Mouse (Mus musculus) Patski (cell line): Measurements from ENCODE around the gene Pgd. TPM values are rescaled to one million over a fixed set of nuclear protein-coding genes. Genes with fewer than 3 reads are reported as not detected.
"Not testable (repeated sequence)": the region's sequence is repeated elsewhere in the genome, so short reads cannot be mapped to it uniquely, and the experiment has no call there.

ENCODE experiments used
- ATAC-seq: fragments of 100-300 bp; one replicate; pipeline ENCODE4 v1.8.0; 2021
- CTCF ChIA-PET: fragments of 350-600 bp; sonication (Branson Sonifier 250); formaldehyde crosslinking; loops from one replicate; lab custom pipeline; 2022; ENCODE audit warnings: inconsistent platforms; lab: Charles Lee
- POLR2A ChIA-PET: fragments of 350-600 bp; sonication (Branson Sonifier 250); formaldehyde crosslinking; loops from one replicate; lab custom pipeline; 2022; ENCODE audit warnings: antibody characterized with exemption, inconsistent platforms; lab: Charles Lee
- DNase-seq: peaks from one replicate; pipeline ENCODE4 v3.0.0-alpha.2; 2011; ENCODE audit warnings: low read depth, low spot score
- H3K27me3 ChIP-seq: fragments of 371-371 bp; one replicate; pipeline ENCODE4 v1.5.1; 2021
- CTCF ChIP-seq: fragments of 100-300 bp; IDR thresholded peaks from one replicate; pipeline ENCODE4 v1.5.1; 2021
- in situ Hi-C: fragments of 300-500 bp; cut with MboI; formaldehyde crosslinking; loops from 3 replicates; pipeline ENCODE4 v1.11.1; 2018; ENCODE audit warnings: low pct_unique_long_range_greater_than_20kb, mixed read lengths
- polyA plus RNA-seq: library from polyadenylated mRNA; unstranded; gene quantifications from one replicate; pipeline ENCODE4 v1.2.3, GENCODE M21; 2021

The Pgd gene
- polyA plus RNA-seq = 110 TPM

DNA sequence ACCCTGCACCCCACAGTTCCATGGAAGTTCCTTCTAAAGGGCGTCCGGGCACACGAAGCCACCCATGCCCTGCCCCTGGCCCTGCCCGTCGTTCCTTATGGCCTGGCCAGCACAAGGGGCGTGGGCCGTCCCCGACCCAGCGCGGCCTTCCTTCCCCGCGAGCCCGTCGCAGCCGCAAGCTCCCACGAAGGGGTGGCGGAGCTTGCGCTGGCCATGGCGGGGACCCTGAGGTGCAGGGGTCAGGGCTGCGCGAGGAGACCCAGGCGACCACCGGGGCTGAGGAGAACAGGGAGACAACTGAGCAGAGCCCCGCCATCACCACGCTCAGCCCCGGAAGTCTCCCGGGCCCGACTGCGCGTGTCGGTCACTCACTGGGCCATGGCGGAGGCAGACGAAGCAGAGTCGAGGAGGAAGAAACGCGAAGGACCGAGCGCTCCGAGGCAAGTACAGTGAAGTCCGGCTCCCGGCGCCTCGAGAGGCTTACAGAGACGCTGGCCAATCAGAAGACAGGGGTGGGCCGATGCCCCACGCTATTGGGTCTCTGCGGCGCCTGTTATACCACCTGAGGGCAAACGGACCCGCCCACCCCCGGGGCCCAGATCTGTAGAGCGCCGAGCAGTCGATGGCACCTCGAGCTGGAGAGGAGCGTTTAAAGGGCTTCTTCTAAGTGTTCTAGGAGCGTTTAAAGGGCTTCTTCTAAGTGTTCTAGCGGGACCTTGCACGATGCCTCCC lies at the start of gene Pgd:
Gene Pgd (minus strand): TSS at position 557 of the 732 bp plus-strand sequence.
- in situ Hi-C loops = no loop called here
- ATAC-seq (peak; percentile 95), DNase-seq (peak; percentile 59)
- H3K27me3 ChIP-seq = no peaks in the 10 kb centered on the region
- POLR2A ChIA-PET = no interaction called here
- TF ChIP-seq CTCF = no peak
- CTCF ChIA-PET = no interaction called here

DNA sequence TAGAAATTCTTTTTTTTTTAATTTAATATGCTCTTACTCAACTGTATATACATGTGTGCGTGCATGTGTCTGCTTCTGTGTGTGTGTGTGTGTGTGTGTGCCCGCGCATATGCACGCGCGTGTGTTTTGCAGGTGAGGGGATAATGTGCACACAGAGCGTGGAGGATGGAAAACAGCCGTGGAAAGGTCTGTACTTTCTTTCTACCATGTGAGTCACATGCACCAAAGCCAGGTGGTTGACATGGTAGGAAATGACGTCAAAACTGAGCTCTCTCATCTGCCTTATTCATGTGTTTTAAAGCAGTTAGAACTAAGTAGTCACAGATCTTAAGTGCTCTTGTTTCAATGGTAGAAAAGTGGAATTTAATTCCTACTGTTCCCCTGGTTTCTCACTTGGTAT lies 49.4 kb upstream of the Pgd start:
- no peak for DNase-seq
- POLR2A ChIA-PET = no interaction called here
- no peak for ATAC-seq
- no peaks in the 10 kb centered on the region for H3K27me3 ChIP-seq
- TF ChIP-seq CTCF = no peak
- in situ Hi-C loops = no loop called here
- CTCF ChIA-PET = interaction anchor here (1.9 kb wide), 1 partner anchor 10 kb away, joined by 5 read pairs; no protein-coding TSS in a partner anchor

DNA sequence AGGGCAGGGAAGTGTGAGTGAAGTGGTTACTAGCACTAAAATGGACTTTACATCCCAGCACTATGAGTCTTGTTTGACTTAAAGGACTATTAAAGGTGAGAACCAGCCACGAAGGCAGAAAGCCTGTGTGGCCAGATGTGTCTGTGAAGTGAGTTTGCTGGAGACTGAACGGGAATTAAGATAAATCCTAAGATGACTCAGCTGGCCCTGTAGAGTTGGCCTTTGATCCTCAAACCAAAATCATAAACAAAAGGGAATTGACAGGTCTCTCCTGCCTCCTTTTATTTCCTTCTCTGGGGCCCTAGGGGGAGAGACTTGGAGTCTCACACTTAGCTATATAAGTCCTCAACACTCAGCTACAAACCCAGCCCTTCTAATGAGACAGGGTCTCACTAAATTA lies 48.8 kb upstream of the Pgd start:
- no peaks in the 10 kb centered on the region for H3K27me3 ChIP-seq
- DNase-seq = no peak
- no peak for TF ChIP-seq CTCF
- ATAC-seq = no peak
- in situ Hi-C loops = no loop called here
- POLR2A ChIA-PET = no interaction called here
- CTCF ChIA-PET = interaction anchor here (1.2 to 1.9 kb wide), 2 partner anchors 10 to 93 kb away, joined by 4 to 5 read pairs; no protein-coding TSS in a partner anchor

DNA sequence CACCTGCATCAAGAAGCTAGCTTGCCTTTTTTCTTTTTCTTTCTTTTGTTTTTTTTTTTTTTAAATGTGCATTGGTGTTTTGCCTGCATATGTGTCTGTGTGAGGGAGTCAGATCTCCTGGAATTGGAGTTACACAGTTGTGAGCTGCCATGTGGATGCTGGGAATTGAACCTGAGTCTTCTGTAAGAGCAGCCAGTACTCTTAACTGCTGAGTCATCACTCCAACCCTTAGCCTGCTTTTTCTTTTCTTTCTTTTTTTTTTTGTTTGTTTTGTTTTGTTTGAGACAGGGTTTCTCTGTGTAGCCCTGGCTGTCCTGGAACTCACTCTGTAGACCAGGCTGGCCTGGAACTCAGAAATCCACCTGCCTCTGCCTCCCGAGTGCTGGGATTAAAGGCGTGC lies 47.9 kb upstream of the Pgd start:
- CTCF ChIA-PET = interaction anchor here (1.2 to 1.9 kb wide), 2 partner anchors 9 to 94 kb away, joined by 4 to 5 read pairs; no protein-coding TSS in a partner anchor
- DNase-seq, ATAC-seq, POLR2A ChIA-PET, in situ Hi-C loops, H3K27me3 ChIP-seq: not testable (repeated sequence)

DNA sequence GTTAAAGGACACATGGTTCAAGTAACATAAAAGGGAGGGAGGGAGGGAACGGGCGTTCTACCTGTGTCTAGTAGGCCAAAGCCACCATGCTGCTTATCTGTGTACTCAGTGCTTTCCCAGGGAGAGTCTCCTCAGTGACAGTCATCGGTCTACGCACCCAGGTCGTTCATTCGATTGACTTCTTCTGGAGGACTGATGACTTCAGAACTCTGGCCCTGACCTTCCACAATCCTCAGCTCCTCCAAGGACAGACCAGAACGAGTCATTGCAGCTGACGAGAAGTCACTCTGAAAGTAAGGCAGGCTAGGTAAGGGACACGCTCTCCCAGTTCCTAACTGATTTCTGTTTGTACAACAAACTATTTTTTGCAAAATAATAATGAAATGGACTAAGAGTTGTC lies 46.9 kb upstream of the Pgd start:
- ChIA-PET POLR2A (no interaction called here), CTCF (no interaction called here)
- in situ Hi-C loops = no loop called here
- ATAC-seq (no peak), DNase-seq (no peak)
- no peaks in the 10 kb centered on the region for H3K27me3 ChIP-seq
- no peak for TF ChIP-seq CTCF

DNA sequence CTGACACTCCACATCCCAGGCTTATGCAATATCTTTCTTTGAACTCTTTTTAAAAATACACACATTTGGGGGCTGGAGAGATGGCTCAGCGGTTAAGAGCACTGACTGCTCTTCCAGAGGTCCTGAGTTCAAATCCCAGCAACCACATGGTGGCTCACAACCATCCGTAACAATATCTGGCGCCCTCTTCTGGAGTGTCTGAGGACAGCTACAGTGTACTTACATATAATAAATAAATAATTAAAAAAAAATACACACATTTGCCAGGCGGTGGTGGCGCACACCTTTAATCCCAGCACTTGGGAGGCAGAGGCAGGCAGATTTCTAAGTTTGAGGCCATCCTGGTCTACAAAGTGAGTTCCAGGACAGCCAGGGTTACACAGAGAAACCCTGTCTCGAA lies 44.9 kb upstream of the Pgd start:
- H3K27me3 ChIP-seq, ATAC-seq, DNase-seq, in situ Hi-C loops, POLR2A ChIA-PET: not testable (repeated sequence)
- CTCF ChIA-PET = interaction anchor here (1.0 kb wide), 1 partner anchor 12 kb away, joined by 3 read pairs; no protein-coding TSS in a partner anchor

DNA sequence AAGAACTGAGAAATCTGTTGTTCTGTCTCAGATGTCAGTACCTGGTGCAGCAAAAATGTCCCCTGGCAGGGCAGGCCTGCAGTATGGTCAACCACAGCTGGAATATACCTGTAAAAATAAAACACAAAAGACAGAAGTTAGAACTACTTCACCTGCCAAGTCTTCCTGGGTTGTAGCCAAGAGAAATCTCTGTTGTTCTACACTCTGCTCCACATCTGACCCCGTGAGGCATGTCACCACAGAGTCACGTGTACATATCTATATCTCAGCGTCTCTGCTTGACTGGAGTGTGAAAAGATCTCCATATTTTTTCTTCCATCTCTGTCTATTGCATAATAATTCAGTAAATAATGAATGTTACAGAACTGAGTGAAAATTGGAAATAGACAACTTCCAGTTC lies 35.9 kb upstream of the Pgd start:
- TF ChIP-seq CTCF = no peak
- POLR2A ChIA-PET = no interaction called here
- no peaks in the 10 kb centered on the region for H3K27me3 ChIP-seq
- DNase-seq (no peak), ATAC-seq (no peak)
- CTCF ChIA-PET = no interaction called here
- in situ Hi-C loops = no loop called here

DNA sequence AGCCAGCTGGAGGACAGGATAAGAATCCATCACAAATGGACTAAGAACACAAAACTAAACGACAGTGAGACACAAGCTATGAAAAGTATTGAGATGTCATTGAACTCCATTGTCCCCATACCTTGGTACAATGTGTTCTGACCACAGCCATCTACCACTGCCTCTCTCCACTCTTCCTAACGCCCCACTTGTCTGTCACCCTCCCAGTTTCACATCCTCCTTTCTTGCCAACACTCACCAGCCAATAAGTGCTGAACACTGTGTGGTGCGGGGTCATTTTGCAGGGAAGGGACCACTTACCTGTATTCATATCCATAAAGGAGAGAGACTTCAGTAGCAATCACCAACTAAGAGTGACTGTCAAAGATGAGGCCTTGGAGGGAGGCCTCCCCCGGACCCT lies 34.5 kb upstream of the Pgd start:
- no peaks in the 10 kb centered on the region for H3K27me3 ChIP-seq
- ChIA-PET POLR2A (interaction anchor here (1.0 kb wide), 1 partner anchor 178 kb away, joined by 3 read pairs; no protein-coding TSS in a partner anchor), CTCF (no interaction called here)
- no peak for TF ChIP-seq CTCF
- no peak for DNase-seq
- in situ Hi-C loops = no loop called here
- ATAC-seq = no peak

DNA sequence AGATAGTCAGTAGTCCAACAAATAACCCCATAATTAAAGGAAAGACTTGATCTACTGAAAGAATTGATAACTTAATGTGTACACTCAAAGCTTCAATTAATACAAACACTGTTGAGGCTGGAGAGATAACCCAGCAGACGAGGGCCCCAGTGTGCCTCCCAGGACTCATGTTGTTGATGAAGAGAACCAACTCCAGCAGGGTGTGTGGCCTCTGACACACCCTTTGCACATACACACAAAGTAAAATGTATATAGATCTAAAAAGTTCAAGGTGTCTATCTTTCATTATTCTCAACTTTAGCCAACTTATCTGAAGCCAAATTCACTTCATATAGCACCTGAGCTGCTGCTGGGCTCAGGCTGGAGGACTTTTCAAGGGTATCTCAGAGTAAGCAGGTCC lies 30.6 kb upstream of the Pgd start:
- POLR2A ChIA-PET = interaction anchor here (1.7 kb wide), 1 partner anchor 11 kb away, joined by 4 read pairs; no protein-coding TSS in a partner anchor
- DNase-seq (no peak), ATAC-seq (no peak)
- in situ Hi-C loops = no loop called here
- CTCF ChIA-PET = no interaction called here
- no peak for TF ChIP-seq CTCF
- H3K27me3 ChIP-seq = no peaks in the 10 kb centered on the region

DNA sequence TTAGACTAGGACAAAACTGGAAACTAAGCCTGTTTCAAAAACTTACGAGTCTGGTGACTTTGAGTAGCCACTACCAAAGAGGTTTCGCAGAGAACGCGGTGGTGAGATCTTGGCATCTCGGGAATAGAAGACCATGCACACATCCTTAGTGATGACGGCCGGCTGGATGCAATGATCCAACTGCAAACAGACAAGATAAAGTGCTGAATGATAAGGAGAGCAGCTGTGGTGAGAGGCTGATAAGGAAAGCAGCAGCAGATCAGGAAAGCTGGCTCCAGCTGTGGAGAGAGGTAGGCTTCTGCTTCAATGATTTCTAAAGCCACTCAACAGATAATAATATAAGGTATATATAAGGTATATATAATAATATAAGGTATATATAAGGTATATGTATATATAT lies 24.5 kb upstream of the Pgd start:
- no peak for DNase-seq
- in situ Hi-C loops = no loop called here
- ChIA-PET POLR2A (no interaction called here), CTCF (interaction anchor here (1.1 to 1.6 kb wide), 2 partner anchors 8 to 47 kb away, joined by 3 read pairs; no protein-coding TSS in a partner anchor)
- no peaks in the 10 kb centered on the region for H3K27me3 ChIP-seq
- ATAC-seq = no peak
- TF ChIP-seq CTCF = no peak

DNA sequence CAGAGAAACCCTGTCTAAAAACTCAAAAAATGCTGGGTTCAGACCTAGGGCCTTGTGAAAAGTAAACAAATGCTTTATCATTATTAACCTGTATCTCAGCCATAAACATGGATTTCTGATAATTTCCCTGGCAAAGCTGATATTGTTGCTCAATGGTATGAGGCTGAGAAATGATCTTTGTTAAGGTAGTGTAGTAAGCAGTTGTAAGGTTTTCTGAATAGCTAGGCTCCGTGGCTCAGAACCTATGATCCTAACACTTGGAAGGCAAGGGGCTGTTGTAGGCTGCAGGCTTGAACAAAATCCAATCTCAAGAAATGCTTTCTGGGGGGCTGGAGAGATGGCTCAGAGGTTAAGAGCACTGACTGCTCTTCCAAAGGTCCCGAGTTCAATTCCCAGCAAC lies 22.0 kb upstream of the Pgd start:
- ChIA-PET POLR2A (no interaction called here), CTCF (no interaction called here)
- H3K27me3 ChIP-seq = no peaks in the 10 kb centered on the region
- ATAC-seq (no peak), DNase-seq (no peak)
- TF ChIP-seq CTCF = no peak
- in situ Hi-C loops = no loop called here
